Mouse (Mus musculus): ENCODE results near the gene Kcnj11. TPM values are rescaled to one million over a fixed set of nuclear protein-coding genes. Genes with fewer than 3 reads are reported as not detected.

The Kcnj11 gene
- polyA plus RNA-seq (2016; fragmentation: Nextera tagmentation; extraction: Ambion mirVana): 0.22 and 0.48 TPM in 2 replicates

DNA sequence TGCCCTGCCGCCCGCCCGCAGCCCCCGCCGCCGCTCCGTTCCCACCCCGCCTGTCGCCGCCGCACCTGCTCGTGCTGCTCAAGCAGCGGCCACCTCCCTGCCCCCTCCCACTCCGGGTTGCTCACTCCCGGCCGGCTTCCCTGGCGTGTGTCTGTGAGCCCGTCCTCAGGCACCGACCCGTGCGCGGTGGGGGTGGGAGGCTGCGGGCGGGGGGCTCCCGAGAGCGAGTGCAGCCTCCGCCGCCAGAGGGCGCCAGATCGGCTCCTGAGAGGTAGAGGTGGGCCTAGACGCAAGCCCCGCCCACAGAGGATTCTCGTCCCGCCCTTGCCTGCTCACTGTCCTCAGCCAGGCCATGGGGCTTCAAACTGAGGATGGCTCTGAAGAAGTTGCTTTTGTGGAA lies at the start of gene Kcnj11:
Gene Kcnj11 (minus strand): TSS at position 202 of the 400 bp plus-strand sequence.
- Histone ChIP-seq H3K27me3 (ENCODE audit: insufficient read depth, poor library complexity, severe bottlenecking) (peaks cover 31% of the 10 kb centered on the region), H3K27ac (peak within 1 kb of the TSS; percentile 88), H3K9me3 (no peaks in the 10 kb centered on the region), H3K36me3 (no peaks in the 10 kb centered on the region), H3K4me3 (peak within 1 kb of the TSS; percentile 72), H3K4me1 (replicated peaks) (peaks cover 19% of the 10 kb centered on the region)
- WGBS: under 1% methylated on average over 33 of the region's 34 CpGs
- DNase-seq (ENCODE audit: low spot score): peak; percentile 90

DNA sequence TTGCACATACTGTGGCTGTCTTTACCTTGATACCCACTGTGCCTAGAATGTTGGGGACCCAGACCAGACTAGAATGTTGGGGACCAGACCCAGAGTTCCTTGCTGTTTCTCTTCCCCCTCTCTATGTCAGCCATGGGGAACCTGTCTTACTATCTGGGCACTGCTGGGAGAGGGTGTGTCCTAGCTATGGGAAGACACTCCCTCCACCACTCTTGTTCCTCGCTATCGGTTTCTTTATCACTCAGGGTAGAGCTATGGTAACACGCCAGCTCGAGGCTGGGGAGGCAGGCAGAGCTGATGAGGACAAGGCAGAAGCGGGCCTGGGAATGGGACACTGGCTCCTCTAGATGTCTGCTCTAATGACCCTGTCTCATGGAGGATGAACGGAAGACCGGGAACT lies 46.9 kb upstream of the Kcnj11 start:
- Histone ChIP-seq H3K4me1 (replicated peaks) (peaks cover 5% of the 10 kb centered on the region; the same call in 1 of the 2 replicates), H3K4me3 (no peak overlapping the region), H3K27me3 (ENCODE audit: insufficient read depth, poor library complexity, severe bottlenecking) (no peaks in the 10 kb centered on the region), H3K9me3 (no peaks in the 10 kb centered on the region), H3K36me3 (no peaks in the 10 kb centered on the region), H3K27ac (no peak overlapping the region)
- 89% methylated on average over 7 of the region's 7 CpGs for WGBS
- DNase-seq (ENCODE audit: low spot score): no peak

DNA sequence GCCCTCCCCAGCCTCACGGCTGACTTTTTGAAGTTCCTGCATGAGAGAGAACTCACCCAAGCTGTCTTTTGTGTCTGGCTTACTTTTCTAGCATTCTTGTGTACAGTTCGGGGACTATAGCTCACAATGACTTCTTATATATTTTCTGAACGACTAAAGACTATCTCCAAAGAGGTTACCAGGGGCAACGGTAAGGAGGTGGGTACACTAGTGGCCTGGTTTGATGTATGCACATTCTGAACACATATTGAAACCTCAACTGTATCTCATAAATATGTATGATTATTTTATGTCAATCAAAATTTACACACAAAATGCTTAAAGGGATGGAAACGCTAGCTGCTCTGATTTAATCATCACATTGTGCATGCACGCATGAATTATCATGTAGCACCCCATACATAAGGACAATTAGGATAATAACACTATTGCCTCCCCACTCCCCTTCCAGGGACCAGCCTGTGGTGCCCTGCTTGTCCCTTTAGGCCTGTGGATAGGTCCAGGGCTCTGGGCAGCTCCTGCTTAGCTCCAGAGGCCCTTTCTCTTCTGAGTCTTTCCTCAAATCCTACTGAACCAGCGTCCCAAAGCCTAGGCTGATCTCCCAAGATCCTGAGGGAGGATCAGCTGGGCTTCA lies 46.2 kb upstream of the Kcnj11 start:
- no peak overlapping the region for H3K4me3 ChIP-seq
- H3K9me3 ChIP-seq: no peaks in the 10 kb centered on the region
- 0 out of 2 replicates have a peak overlapping the region, but pooled peaks have one; percentile 40 for H3K27ac ChIP-seq
- DNase-seq (ENCODE audit: low spot score): no peak
- WGBS: 80% methylated on average over 7 of the region's 7 CpGs
- no peaks in the 10 kb centered on the region for H3K36me3 ChIP-seq
- H3K27me3 ChIP-seq (ENCODE audit: insufficient read depth, poor library complexity, severe bottlenecking): no peaks in the 10 kb centered on the region
- peaks cover 5% of the 10 kb centered on the region; the same call in 1 of the 2 replicates for H3K4me1 ChIP-seq (replicated peaks)

DNA sequence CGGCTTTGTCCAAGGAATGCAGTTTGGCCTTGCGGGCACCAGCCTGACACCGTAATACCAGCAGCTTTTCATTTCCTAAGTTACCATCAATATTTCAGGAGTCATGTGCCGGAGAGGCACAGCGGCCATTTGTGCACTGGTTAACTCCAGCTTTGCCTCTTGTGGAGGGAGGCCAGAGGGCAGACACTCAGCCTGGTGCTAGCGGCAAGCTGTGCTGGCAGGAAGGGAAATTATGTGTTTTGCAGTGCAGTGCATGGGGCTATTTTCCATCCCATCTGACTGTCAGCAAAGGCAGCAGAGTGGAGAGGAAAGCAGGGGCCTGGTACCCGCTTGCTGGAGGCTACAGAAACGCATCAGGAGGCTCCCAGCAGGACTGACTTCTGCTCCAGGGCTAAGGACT lies 43.5 kb upstream of the Kcnj11 start:
- no peaks in the 10 kb centered on the region for H3K36me3 ChIP-seq
- H3K9me3 ChIP-seq: no peaks in the 10 kb centered on the region
- H3K4me3 ChIP-seq: no peak overlapping the region
- H3K27ac ChIP-seq: 0 out of 2 replicates have a peak overlapping the region, but pooled peaks have one; percentile 16
- H3K27me3 ChIP-seq (ENCODE audit: insufficient read depth, poor library complexity, severe bottlenecking): no peaks in the 10 kb centered on the region
- peaks cover 5% of the 10 kb centered on the region; the same call in 1 of the 2 replicates for H3K4me1 ChIP-seq (replicated peaks)
- DNase-seq (ENCODE audit: low spot score): no peak
- WGBS: 84% methylated on average over 8 of the region's 8 CpGs

DNA sequence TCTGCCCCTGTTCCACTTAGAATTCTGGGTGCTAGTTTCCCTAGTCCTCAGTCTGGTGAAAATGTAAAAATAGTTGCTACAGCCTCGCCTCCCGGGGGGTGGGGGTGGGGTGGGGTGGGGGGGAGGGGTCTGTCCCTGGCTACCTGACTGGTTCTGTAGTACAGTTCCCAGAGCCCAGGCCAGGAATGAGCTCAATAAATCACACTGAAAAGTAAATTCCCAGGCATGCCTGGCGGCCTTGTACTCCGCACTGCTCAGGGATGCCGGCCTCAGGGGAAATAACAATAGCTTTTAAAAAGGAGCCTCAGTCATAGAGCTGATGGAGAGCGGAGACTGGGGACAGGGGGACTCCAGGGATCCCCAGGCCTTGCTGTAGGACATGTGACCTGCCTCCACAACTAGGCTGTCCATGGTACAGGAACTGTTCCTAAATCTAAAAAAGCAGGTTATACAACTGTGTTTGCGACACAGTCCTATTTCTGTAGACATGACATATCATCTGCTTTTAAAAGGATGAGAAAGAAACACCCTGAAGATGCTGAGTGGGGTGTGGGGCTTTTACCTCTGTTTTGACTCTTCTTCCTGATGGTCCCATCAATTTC lies 37.9 kb upstream of the Kcnj11 start:
- no peaks in the 10 kb centered on the region for H3K36me3 ChIP-seq
- WGBS: 50% methylated on average over 7 of the region's 7 CpGs
- peaks cover 2% of the 10 kb centered on the region; the same call in 1 of the 2 replicates for H3K27me3 ChIP-seq (ENCODE audit: insufficient read depth, poor library complexity, severe bottlenecking)
- DNase-seq (ENCODE audit: low spot score): no peak
- H3K4me3 ChIP-seq: no peak overlapping the region
- H3K9me3 ChIP-seq: no peaks in the 10 kb centered on the region
- 0 out of 2 replicates have a peak overlapping the region, but pooled peaks have one; percentile 8 for H3K27ac ChIP-seq
- peaks cover 23% of the 10 kb centered on the region for H3K4me1 ChIP-seq (replicated peaks)

DNA sequence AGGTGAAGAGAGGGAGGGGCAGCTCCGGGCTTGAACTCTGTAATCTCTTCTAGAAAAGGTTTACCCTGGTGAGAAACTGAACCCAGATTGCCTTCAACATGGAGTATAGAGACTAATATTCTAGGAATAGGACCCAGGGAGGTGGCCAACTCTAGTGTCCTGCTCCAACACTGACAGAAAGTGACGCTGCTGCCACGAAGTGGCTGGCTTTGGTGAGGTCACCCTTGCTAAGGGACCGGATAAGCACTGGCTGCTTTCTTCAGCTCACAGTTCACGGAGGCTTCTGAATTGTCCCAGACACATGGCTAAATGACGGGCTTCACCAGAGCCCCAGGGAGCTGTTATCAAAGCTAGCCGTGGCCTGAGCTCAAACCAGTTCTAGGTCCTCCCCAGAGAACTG lies 33.3 kb upstream of the Kcnj11 start:
- peaks cover 57% of the 10 kb centered on the region for H3K4me1 ChIP-seq (replicated peaks)
- no peak for DNase-seq (ENCODE audit: low spot score)
- H3K36me3 ChIP-seq: no peaks in the 10 kb centered on the region
- no peak overlapping the region for H3K27ac ChIP-seq
- H3K4me3 ChIP-seq: no peak overlapping the region
- no peaks in the 10 kb centered on the region for H3K9me3 ChIP-seq
- 32% methylated on average over 7 of the region's 7 CpGs for WGBS
- H3K27me3 ChIP-seq (ENCODE audit: insufficient read depth, poor library complexity, severe bottlenecking): peaks cover 13% of the 10 kb centered on the region; the same call in 1 of the 2 replicates

DNA sequence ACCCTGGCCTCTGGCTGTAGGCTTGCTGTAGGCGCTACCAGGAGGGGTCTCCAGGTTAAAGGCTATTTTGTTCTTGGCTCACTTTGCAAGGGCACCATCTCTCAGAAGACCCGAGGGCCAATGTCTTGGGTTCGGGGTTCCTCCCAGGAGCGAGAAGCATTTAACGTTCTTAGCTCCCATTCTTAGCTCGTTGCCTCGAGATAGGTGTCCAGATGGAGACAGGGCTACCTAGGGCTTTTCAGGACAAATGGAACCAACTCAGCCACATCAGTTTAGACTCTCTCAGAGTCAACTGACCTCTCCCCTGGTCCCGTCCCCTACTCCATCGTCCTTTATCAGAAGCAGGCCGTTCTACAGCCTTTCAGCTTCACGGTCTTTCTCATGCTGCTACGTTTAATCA lies 31.7 kb upstream of the Kcnj11 start:
- H3K4me3 ChIP-seq: no peak overlapping the region
- 88% methylated on average over 12 of the region's 12 CpGs for WGBS

DNA sequence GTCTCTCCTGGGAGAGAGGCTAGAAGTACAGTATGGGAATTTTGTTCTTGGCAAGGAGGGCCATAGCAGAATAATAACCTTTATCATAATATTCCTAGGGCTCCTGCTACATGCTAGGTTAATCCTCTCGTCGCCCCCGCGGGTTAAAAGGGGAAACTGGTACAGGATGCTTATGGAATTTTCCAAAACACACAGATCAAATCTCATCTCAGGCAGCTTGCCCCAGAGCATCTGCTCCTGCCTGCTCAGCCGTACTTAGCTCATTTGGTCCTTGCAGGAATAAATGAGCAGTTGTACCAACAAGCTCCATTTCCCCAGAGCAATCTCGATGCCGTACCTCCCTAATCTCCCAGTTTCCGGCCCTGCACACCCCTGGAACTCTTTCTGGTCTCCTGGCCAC lies 31.2 kb upstream of the Kcnj11 start:
- 79% methylated on average over 8 of the region's 8 CpGs for WGBS
- no peak for DNase-seq (ENCODE audit: low spot score)
- no peak overlapping the region for H3K27ac ChIP-seq
- peaks cover 64% of the 10 kb centered on the region for H3K4me1 ChIP-seq (replicated peaks)
- no peak overlapping the region for H3K4me3 ChIP-seq
- H3K9me3 ChIP-seq: no peaks in the 10 kb centered on the region
- no peaks in the 10 kb centered on the region for H3K36me3 ChIP-seq
- peaks cover 13% of the 10 kb centered on the region; the same call in 1 of the 2 replicates for H3K27me3 ChIP-seq (ENCODE audit: insufficient read depth, poor library complexity, severe bottlenecking)

More for the DNA sequence above, 31.7 kb upstream of the Kcnj11 start:
- H3K27me3 ChIP-seq (ENCODE audit: insufficient read depth, poor library complexity, severe bottlenecking): peaks cover 13% of the 10 kb centered on the region; the same call in 1 of the 2 replicates
- H3K4me1 ChIP-seq (replicated peaks): peaks cover 60% of the 10 kb centered on the region
- DNase-seq (ENCODE audit: low spot score): no peak
- no peaks in the 10 kb centered on the region for H3K9me3 ChIP-seq
- no peaks in the 10 kb centered on the region for H3K36me3 ChIP-seq
- H3K27ac ChIP-seq: no peak overlapping the region

DNA sequence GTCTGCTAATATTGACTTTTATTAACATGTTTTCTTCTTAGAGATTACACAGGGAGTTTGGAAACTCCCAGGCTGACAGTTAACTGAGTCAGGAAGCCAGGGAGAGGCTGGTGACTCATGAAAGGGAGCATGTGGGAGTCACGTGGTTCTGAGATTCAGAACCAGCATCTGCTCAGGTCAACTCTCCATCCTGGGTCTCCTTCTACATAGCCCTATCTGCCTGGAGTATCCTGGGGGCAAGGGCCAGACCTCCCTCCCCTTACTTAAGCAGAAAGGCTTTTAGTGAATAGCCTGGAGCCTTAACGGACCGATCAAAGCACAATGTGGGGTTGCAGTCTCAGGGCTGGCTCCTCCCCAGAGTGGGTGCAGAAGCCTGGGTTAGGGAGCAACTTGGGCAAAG lies 30.7 kb upstream of the Kcnj11 start:
- no peaks in the 10 kb centered on the region for H3K36me3 ChIP-seq
- peaks cover 67% of the 10 kb centered on the region for H3K4me1 ChIP-seq (replicated peaks)
- 37% methylated on average over 3 of the region's 3 CpGs for WGBS
- peaks cover 13% of the 10 kb centered on the region; the same call in 1 of the 2 replicates for H3K27me3 ChIP-seq (ENCODE audit: insufficient read depth, poor library complexity, severe bottlenecking)
- H3K9me3 ChIP-seq: no peaks in the 10 kb centered on the region
- DNase-seq (ENCODE audit: low spot score): no peak
- 0 out of 2 replicates have a peak overlapping the region, but pooled peaks have one; percentile 16 for H3K27ac ChIP-seq
- no peak overlapping the region for H3K4me3 ChIP-seq

DNA sequence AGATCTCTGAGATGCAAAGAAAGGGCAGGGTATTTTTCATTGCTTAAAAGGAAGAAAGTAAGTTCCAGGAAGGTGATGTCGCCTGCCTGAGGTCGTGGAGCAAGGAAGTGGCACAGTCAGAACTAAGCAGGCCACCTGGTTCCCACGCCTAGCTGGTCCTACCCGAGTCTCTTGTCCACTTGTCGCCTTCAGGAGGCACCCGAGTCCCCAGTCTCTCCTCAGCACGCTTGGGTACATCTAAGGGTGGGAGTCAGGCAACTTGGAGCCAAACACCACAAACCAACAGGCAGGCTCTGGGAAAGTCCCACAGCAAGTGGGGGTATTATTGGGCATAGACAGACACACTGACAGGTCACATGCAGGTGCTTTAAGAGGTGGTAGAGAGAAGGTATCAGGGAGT lies 30.2 kb upstream of the Kcnj11 start:
- Histone ChIP-seq H3K4me3 (no peak overlapping the region), H3K4me1 (replicated peaks) (peaks cover 67% of the 10 kb centered on the region), H3K27ac (no peak overlapping the region), H3K27me3 (ENCODE audit: insufficient read depth, poor library complexity, severe bottlenecking) (peaks cover 13% of the 10 kb centered on the region; the same call in 1 of the 2 replicates), H3K9me3 (no peaks in the 10 kb centered on the region), H3K36me3 (no peaks in the 10 kb centered on the region)
- WGBS: 78% methylated on average over 7 of the region's 7 CpGs
- no peak for DNase-seq (ENCODE audit: low spot score)

DNA sequence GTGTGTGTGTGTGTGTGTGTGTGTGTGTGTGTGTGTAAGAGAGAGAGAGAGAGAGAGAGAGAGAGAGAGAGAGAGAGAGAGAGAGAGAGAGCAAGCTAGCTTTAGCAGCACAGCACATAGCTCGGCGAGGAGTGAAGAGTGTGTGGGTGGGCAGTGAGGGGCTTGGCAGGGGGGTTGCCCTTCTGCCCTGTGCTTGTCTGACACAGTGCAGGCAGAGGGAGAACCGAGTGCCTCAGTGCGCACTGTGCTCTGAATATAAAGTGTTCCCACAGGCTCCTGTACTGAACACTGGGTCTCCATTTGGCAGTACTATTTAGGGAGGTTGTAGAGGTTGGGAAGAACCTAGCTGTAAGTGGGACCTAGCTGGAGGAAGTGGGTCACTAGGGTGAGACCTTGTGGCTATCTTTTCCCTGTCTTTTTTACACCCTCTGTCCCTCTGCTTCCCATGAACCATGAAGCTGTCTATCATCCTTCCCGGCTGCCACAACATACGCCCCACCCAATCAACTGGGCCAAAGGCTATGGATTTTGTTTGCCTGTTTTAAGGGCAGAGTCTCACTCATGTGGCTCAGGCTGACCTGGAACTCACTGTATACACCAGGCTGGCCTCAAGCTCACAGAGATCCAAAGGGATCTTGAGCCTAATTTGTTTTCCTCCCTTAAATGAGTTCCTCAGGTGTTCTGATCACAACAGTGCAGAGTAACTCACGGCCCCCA lies 29.1 kb upstream of the Kcnj11 start:
- 38% methylated on average over 7 of the region's 7 CpGs for WGBS
- Histone ChIP-seq H3K27me3 (ENCODE audit: insufficient read depth, poor library complexity, severe bottlenecking) (peaks cover 14% of the 10 kb centered on the region; the same call in 1 of the 2 replicates), H3K9me3 (no peaks in the 10 kb centered on the region), H3K4me3 (no peak overlapping the region), H3K4me1 (replicated peaks) (peaks cover 71% of the 10 kb centered on the region), H3K36me3 (no peaks in the 10 kb centered on the region), H3K27ac (no peak overlapping the region)
- no peak for DNase-seq (ENCODE audit: low spot score)

DNA sequence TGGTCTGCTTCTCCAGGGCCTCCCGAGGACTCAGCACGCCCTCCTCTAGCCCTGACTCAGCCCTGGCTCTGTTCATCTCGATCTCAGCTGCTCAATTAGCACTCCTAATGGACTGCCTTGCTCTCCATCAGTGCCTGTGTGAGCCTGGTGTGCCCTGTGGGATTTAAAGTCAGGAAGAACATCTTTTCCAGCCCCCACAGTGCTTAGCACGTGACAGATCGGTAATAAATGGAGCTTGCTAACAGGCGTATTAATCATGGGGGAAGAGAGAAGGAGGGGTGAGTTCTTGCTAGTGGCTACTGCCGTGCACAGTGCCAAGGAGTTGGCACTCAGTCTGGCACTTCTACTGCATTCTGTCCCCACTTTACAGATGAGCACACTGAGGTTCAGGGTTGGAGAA lies 27.6 kb upstream of the Kcnj11 start:
- H3K27ac ChIP-seq: no peak overlapping the region
- WGBS: 63% methylated on average over 7 of the region's 7 CpGs
- peak; percentile 25 for DNase-seq (ENCODE audit: low spot score)
- peaks cover 61% of the 10 kb centered on the region for H3K4me1 ChIP-seq (replicated peaks)
- H3K27me3 ChIP-seq (ENCODE audit: insufficient read depth, poor library complexity, severe bottlenecking): peaks cover 13% of the 10 kb centered on the region; the same call in 1 of the 2 replicates
- no peaks in the 10 kb centered on the region for H3K9me3 ChIP-seq
- no peaks in the 10 kb centered on the region for H3K36me3 ChIP-seq
- no peak overlapping the region for H3K4me3 ChIP-seq
